Mouse (Mus musculus) heart, postnatal 0 days (tissue): ENCODE measurements around the gene Gm7030. TPM values are rescaled to one million over a fixed set of nuclear protein-coding genes. Genes with fewer than 3 reads are reported as not detected.
"Not testable (repeated sequence)": the region's sequence is repeated elsewhere in the genome, so short reads cannot be mapped to it uniquely, and the experiment has no call there.

Experiments
- ATAC-seq: fragments of 200-750 bp; cut with Nextera tagmentation; 2 replicates; pipeline ENCODE4 v1.8.0; 2017; ENCODE audit warnings: low read depth, moderate number of reproducible peaks, moderate library complexity; ENCODE audit not compliant: insufficient read depth
- DNase-seq: peaks from one replicate; pipeline ENCODE4 v3.0.0-alpha.2; 2016; ENCODE audit warnings: low spot score
- H3K27ac ChIP-seq: fragments of 300-500 bp; sonication (generic); 2 replicates; pipeline ENCODE4 v1.5.1; 2014; ENCODE audit warnings: low read depth, mild to moderate bottlenecking
- H3K27me3 ChIP-seq: fragments of 300-500 bp; sonication (generic); 2 replicates; pipeline ENCODE4 v1.6.1; 2014; ENCODE audit warnings: low read length, mixed read lengths; ENCODE audit not compliant: control insufficient read depth, insufficient read depth
- H3K36me3 ChIP-seq: fragments of 300-500 bp; sonication (generic); replicated peaks from 2 replicates; pipeline ENCODE4 v1.6.1; 2014; ENCODE audit warnings: low read length, mixed read lengths; ENCODE audit not compliant: control insufficient read depth, insufficient read depth
- H3K4me1 ChIP-seq: fragments of 300-500 bp; sonication (generic); 2 replicates; pipeline ENCODE4 v1.6.1; 2014; ENCODE audit warnings: antibody characterized with exemption; ENCODE audit not compliant: control insufficient read depth, insufficient read depth
- H3K4me2 ChIP-seq: fragments of 300-500 bp; sonication (generic); 2 replicates; pipeline ENCODE4 v1.6.1; 2014; ENCODE audit warnings: low read depth, mild to moderate bottlenecking, low read length, moderate library complexity
- H3K4me3 ChIP-seq: fragments of 300-500 bp; sonication (generic); 2 replicates; pipeline ENCODE4 v1.5.1; 2014; ENCODE audit warnings: low read depth, low read length
- H3K9ac ChIP-seq: fragments of 300-500 bp; sonication (generic); replicated peaks from 2 replicates; pipeline ENCODE4 v1.6.1; 2014; ENCODE audit warnings: low read depth, low read length, mixed read lengths
- H3K9me3 ChIP-seq: fragments of 300-500 bp; sonication (generic); replicated peaks from 2 replicates; pipeline ENCODE4 v1.6.1; 2016; ENCODE audit warnings: low read length; ENCODE audit not compliant: control insufficient read depth
- CTCF ChIP-seq: IDR thresholded peaks from 2 replicates; pipeline ENCODE4 v1.5.1; 2016; ENCODE audit warnings: antibody characterized with exemption, control low read depth, low read depth
- EP300 ChIP-seq: IDR thresholded peaks from 2 replicates; pipeline ENCODE4 v1.6.1; 2016; ENCODE audit warnings: antibody characterized with exemption, low read depth
- WGBS: fragments of 180-500 bp; shearing (Covaris S2); extraction: QIAGEN DNeasy Blood & Tissue Kit; methylation state at CpG from one replicate; pipeline ENCODE4 v1.1.7; 2014; 5-methylcytosine and 5-hydroxymethylcytosine counted together
- polyA plus RNA-seq: library from polyadenylated mRNA; unstranded; fragments of >200 nt; fragmentation: Nextera tagmentation; extraction: Ambion mirVana; gene quantifications from 2 replicates; pipeline ENCODE4 v1.2.1, GENCODE M21; 2015
- total RNA-seq: library from RNA; depleted of rRNA; stranded (reverse); fragments of >200 nt; gene quantifications from 2 replicates; pipeline ENCODE4 v1.2.3, GENCODE M21; 2014; ENCODE audit warnings: low replicate concordance

The Gm7030 gene
- total and polyA plus RNA-seq, 2 experiments from 2014 or later = not detected

DNA sequence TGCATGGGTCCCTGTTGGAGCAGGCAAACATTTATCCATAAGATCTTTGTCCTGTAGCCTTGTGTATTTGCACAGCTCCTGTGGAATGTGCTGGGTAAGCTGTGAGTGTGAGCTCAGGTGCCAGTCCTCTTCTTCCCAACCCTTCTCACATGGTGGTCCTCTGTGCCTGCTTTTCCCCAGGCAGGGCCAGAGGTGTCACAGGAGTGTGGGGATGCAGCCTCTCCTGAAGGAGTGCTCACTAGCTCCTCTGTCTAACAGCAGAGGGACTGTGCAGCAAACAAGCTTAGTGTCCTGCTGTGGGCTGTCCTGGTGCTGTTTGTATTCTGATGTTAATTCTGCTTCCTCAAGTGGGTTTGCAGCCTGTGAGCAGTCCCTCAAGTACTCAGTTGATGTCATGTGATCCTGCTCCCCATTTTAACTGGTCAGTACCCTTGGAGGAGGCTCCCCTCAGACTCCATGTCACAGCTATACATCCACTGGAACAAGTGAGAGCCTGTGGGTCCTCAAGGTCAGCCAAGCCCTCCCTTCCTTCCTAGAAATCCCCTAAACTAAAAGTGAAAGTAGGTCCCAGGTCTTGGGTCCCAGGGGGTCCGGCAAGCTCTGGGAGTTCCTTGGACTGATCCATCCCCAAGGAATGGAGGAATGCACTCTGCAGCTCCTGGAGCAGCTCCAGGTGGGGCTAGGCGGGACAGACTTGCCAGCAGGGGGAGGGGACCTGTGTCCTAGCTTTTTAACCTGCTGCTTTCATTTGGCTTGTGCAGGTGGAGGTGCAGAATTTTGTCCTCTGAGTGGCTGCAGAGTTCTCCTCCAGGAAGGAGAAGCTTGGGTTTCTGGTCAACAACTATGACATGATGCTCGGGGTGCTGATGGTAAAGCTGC, 25.3 kb upstream of the Gm7030 start:
- 12% methylated on average over 3 of the region's 3 CpGs for WGBS
- no peak for DNase-seq
- no peaks in the 10 kb centered on the region for H3K36me3 ChIP-seq
- no peak for TF ChIP-seq EP300
- no peak for TF ChIP-seq CTCF
- no peaks in the 10 kb centered on the region for H3K9me3 ChIP-seq
- H3K27ac ChIP-seq = no peak overlapping the region
- H3K9ac ChIP-seq = no peak overlapping the region
- no peaks in the 10 kb centered on the region for H3K4me1 ChIP-seq
- no peak for ATAC-seq
- no peak overlapping the region for H3K4me2 ChIP-seq
- H3K27me3 ChIP-seq = peaks cover 47% of the 10 kb centered on the region
- H3K4me3 ChIP-seq = no peak overlapping the region

DNA sequence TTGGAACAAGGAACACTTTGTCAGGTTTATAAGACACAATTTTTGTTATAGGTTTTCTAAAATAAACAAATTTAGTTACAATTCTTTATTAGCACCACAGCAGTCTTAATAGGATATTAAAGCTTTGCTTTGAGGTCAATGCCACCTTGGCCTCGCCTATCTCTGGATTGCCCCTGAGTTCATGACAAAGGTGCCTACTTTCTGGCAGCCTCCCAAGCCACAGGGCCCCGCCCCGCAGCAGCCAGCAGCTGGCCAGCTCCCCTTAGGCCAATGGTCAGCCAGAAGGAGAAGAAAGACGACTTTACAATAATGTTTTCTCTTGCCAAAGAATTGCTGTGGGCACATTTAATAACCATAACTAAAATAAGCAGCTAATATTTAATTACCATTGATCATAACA, 22.0 kb upstream of the Gm7030 start:
- H3K27me3 ChIP-seq = peaks cover 39% of the 10 kb centered on the region
- not testable (repeated sequence) for H3K27ac ChIP-seq, H3K4me2 ChIP-seq, H3K9ac ChIP-seq, DNase-seq, H3K36me3 ChIP-seq, H3K4me3 ChIP-seq, H3K9me3 ChIP-seq, ATAC-seq, H3K4me1 ChIP-seq
- 41% methylated on average over 4 of the region's 4 CpGs for WGBS

DNA sequence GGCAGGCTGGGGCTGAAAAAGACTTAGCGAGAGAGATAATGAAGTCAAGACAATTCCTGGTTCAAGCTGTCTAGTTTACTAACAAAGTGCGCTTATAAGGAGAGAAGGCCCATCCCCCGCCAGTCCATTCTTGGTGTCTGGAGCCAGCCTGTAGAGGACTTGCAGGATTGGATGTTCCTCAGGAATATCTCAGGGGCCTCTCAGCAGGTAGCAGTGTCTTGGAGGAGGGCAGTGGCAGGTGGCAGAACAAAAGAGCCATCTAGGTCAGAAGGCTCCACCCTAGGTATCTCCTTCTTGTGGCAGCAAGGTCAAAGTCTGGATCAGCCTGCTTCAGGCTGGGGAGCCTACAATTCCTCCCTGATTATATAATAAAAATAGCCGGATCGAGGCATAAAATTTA, 19.2 kb upstream of the Gm7030 start:
- not testable (repeated sequence) for H3K36me3 ChIP-seq, H3K4me1 ChIP-seq, H3K9me3 ChIP-seq, H3K9ac ChIP-seq, H3K4me2 ChIP-seq, DNase-seq, H3K27ac ChIP-seq, ATAC-seq, H3K4me3 ChIP-seq
- H3K27me3 ChIP-seq = peaks cover 42% of the 10 kb centered on the region
- WGBS = 82% methylated on average over 5 of the region's 5 CpGs

DNA sequence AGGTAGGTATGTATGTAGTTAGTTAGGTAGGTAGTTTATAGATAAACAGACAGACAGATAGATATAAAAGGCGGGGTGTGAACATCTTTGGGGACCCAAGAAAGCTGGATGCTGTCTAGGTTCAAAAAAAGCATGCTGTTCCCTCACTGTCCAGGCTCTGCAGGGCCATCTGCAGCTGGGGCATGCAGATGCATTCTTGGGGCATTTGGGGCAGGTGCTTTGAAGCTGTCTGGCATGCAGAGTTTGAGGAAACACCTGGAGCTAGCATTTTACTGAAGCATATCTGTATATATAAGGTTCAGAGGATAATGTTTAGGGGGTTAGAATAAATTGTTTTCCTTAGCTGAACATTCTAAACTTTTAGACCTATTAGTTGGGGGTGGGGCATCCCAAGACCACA, 17.7 kb upstream of the Gm7030 start:
- peaks cover 47% of the 10 kb centered on the region for H3K27me3 ChIP-seq
- H3K4me2 ChIP-seq, H3K9ac ChIP-seq, H3K4me1 ChIP-seq, H3K27ac ChIP-seq, H3K4me3 ChIP-seq, DNase-seq, H3K9me3 ChIP-seq, ATAC-seq, H3K36me3 ChIP-seq: not testable (repeated sequence)
- WGBS = 72% methylated on average over 1 of the region's 1 CpGs

DNA sequence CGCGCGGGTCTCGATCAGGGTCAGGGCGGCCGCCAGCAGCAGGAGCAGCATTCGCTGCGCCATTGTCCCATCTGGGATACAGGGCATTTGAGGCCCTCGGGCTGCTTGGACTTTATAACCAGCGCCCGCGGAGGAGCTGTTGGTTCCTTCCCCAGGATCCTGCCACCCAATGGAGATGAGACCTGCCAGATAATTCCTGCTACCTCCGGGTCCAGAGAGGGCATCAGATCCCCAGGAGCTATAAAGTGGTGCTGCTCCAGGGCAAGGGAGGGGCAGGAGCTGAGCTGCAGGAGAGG, 16.6 kb upstream of the Gm7030 start:
- not testable (repeated sequence) for H3K9ac ChIP-seq, ATAC-seq, H3K9me3 ChIP-seq, H3K27ac ChIP-seq, H3K36me3 ChIP-seq, H3K4me1 ChIP-seq, DNase-seq
- 5% methylated on average over 13 of the region's 13 CpGs for WGBS
- H3K4me2 ChIP-seq = peak overlapping the region; percentile 61
- peak overlapping the region; percentile 44 for H3K4me3 ChIP-seq
- H3K27me3 ChIP-seq = peaks cover 56% of the 10 kb centered on the region

DNA sequence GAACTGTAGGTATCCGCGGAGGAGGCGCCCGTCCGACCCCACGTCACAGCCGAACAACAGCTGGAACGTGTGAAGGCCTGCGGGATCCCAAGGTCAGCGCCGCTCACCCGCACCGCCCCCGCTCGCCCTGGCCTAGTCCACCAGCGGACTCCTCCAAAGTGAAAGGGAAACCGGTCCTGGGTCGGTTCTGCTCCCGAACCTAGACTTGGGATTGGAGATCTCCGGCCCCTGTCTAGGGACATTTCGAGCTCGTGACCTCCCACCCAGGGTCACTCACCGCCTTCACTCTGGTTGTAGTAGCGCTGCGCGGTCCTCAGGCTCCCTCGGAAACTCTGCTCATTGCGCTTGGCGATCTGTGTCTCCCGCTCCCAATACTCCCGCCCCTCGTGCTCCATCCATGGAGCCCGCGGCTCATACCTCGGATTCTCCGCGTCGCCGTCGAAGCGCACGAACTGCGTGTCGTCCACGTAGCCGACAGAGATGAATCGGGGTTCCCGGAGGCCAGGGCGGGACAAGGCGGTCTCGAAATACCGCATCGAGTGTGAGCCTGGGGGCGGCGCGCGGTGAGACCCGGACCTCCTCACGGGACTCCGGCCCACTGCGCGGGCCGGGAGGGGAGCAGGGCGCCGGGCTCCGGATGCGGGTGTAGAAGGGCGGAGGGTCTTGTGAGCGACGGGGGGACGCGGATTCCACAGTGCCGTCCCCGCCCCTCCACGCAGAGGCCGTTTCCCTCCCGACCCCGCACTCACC, 16.1 kb upstream of the Gm7030 start:
- 2% methylated on average over 65 of the region's 78 CpGs for whole genome bisulfite sequencing
- no peak for DNase-seq
- Histone ChIP-seq H3K27ac (no peak overlapping the region), H3K27me3 (peaks cover 55% of the 10 kb centered on the region), H3K4me2 (peak overlapping the region; percentile 61), H3K9me3 (no peaks in the 10 kb centered on the region), H3K36me3 (no peaks in the 10 kb centered on the region), H3K4me1 (no peaks in the 10 kb centered on the region), H3K9ac (no peak overlapping the region), H3K4me3 (peak overlapping the region; percentile 44)
- ATAC-seq = no peak
- TF ChIP-seq CTCF (no peak), EP300 (no peak)

DNA sequence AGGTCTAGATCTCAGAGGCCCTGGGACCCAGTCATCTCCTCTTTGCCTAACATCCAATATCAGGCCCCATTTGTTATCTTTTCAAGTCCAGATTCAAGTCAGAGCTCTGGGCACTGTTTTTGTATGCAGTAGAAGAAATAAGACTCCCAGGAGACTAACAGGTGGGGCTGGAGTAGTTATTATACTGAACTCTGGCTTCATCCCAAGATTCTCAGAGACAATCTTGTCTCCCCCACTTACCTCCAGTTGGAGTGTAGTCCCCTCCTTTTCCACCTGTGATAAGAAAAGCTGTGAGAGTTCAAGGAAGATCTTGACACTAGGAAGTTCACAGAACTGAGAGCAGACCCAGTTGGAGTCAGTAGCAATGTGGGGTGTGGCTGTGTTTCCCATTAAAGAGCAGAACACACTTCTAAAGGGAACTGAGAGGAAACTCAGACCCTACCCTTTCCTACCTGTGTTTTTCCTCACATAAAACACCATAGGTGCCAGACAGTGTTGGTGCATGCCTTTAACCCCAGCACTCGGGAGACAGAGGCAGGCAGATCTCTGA, 7.1 kb upstream of the Gm7030 start:
- not testable (repeated sequence) for ATAC-seq, H3K4me3 ChIP-seq, DNase-seq, H3K4me2 ChIP-seq, H3K27ac ChIP-seq, H3K9ac ChIP-seq, H3K4me1 ChIP-seq, H3K36me3 ChIP-seq, H3K9me3 ChIP-seq
- 54% methylated on average over 1 of the region's 1 CpGs for WGBS
- H3K27me3 ChIP-seq = 0 out of 2 replicates have a peak, but pooled peaks cover 14% of the 10 kb centered on the region
